Mouse (Mus musculus) erythroblast, embryonic 14.5 days (primary cell): ENCODE measurements around the gene Sar1b. TPM values are rescaled to one million over a fixed set of nuclear protein-coding genes. Genes with fewer than 3 reads are reported as not detected.
A peak's percentile ranks its signal among the peaks of the same experiment; 100 is the strongest.

Experiments
- H3K27me3 ChIP-seq: 2 replicates; pipeline ENCODE4 v1.6.1; 2012; ENCODE audit warnings: inconsistent platforms; ENCODE audit not compliant: control insufficient read depth
- H3K36me3 ChIP-seq: 2 replicates; pipeline ENCODE4 v1.6.1; 2012; ENCODE audit warnings: mild to moderate bottlenecking, inconsistent platforms; ENCODE audit not compliant: control insufficient read depth
- H3K4me1 ChIP-seq: 2 replicates; pipeline ENCODE4 v1.6.1; 2012; ENCODE audit warnings: inconsistent platforms; ENCODE audit not compliant: control insufficient read depth
- H3K4me3 ChIP-seq: replicated peaks from 2 replicates; pipeline ENCODE3; 2012; ENCODE audit warnings: moderate library complexity, mild to moderate bottlenecking, inconsistent platforms
- H3K9me3 ChIP-seq: 2 replicates; pipeline ENCODE4 v1.6.1; 2012; ENCODE audit warnings: low read length, inconsistent platforms, mixed read lengths; ENCODE audit not compliant: control insufficient read depth
- GATA1 ChIP-seq: IDR thresholded peaks from 2 replicates; pipeline ENCODE4 v1.6.1; 2012; ENCODE audit warnings: low read length, inconsistent platforms, mixed read lengths
- TAL1 ChIP-seq: IDR thresholded peaks from 3 replicates; pipeline ENCODE4 v1.6.1; 2012; ENCODE audit warnings: low read length, inconsistent platforms, mixed read lengths
- polyA plus RNA-seq: library from polyadenylated mRNA; stranded (reverse); fragments of >175 nt; gene quantifications from 2 replicates; pipeline ENCODE4 v1.2.3, GENCODE M21; 2012

The Sar1b gene
- polyA plus RNA-seq, 1 experiment, result 0.27 TPM

DNA sequence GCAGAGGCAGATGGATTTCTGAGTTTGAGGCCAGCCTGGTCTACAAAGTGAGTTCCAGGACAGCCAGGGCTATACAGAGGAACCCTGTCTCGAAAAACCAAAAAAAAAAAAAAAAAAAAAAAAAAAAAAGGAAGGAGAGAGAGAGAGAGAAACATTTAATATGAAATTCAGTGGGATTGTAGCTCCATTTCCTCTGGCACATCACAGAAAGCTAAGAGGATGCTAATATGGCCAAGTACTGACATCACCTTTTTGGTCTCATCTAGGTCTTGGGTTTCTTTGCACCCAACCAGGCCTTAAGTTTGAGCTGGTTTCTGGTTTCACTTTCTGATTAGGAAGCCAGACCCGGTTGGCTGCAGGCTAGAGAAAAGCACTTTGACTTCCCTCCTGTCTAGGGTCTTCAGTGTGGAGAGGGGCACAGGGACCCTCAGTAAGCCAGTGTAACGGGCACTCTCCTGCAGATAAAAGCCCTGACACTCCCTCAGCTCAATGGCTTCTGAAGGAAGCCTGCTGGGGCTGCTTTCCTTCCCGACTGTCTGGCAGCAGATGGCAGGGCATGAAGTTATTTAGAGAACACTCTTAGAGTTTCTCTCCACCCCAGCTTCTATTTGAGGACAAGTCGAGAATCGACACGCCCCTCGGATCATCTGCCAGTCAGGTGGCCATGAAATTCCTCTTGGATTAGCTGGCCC, 37.3 kb downstream of the Sar1b start:
- H3K9me3 ChIP-seq, result no peaks in the 10 kb centered on the region
- no peak for TF ChIP-seq TAL1
- TF ChIP-seq GATA1, result no peak
- no peaks in the 10 kb centered on the region for H3K36me3 ChIP-seq
- no peaks in the 10 kb centered on the region for H3K27me3 ChIP-seq
- H3K4me1 ChIP-seq, result peaks cover 7% of the 10 kb centered on the region
- H3K4me3 ChIP-seq, result no peak overlapping the region

DNA sequence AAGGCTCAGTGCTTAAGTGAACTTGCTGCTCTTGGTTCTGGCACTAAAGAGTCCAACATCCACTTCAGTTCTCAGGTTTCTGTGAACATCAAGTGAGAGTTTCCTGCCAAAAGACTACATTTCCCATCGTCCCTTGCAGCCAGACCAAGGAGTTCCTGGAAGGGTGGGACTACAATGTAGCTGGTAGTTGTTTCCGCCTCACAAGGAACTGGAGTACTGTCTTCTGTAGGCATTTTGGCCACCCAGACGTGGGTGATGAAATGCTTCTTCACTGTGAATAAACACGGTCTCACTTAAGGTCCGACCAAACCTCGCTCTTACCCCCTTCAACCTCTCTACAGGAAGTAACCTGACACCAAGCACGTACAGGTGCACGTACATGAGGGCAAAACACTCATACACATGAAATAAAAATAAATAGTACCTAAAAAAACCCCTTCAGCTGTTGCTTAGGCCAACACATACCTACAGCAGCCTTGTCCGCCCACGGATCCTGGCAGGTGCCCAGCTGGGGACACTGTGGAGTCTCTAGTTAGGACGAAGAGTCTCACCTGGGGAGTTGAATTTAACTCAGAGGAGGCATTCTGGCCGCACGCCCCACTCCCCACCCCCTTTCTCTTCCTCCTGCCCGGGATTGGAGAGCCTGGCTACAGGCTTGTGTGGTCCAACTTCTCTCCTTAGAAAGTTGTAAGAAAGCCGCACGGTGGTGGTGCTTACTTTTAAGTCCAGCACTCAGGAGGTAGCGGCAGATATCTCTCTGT, 41.9 kb downstream of the Sar1b start:
- Histone ChIP-seq H3K36me3 (no peaks in the 10 kb centered on the region), H3K4me1 (peaks cover 9% of the 10 kb centered on the region), H3K9me3 (no peaks in the 10 kb centered on the region), H3K27me3 (no peaks in the 10 kb centered on the region), H3K4me3 (peak overlapping the region; percentile 62)
- TF ChIP-seq TAL1, result no peak

DNA sequence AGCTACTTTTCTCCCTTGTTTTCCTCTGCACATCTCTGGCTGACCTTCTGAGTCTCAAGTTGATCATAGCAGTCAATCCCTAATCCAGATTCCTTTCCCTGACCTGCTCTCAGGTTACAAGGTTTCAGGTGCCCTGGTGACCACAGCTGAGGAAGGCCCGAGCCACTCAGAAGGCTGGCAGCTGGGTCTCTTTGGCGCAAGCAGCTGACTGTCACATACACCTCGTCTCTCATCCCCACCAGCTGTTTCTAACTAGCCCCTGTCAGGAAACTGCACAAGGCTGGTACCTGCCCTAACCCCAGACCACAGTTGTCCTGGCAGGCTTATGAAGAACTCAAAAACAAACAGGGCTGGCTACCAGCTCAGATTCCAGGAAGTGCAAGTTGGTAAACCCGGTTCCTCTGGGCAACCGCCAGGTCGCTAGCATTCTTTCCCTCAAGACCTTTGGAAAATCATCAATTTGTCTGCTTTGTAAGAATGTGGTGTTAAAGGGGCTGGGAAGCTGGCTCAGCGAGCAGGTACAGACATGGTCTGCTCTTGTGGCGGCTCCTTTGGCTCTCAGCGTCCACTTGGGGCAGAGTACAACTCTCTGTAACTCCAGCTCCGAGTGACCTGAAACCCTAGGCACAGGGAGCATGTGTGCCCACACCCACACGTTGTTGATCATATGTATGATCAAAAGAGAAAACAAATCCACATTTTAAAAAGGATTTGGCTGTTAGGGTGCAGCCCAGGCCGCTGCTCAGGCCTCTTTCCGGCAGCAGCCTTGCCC, 43.8 kb downstream of the Sar1b start:
- no peaks in the 10 kb centered on the region for H3K27me3 ChIP-seq
- 0 out of 2 replicates have a peak, but pooled peaks cover 2% of the 10 kb centered on the region for H3K9me3 ChIP-seq
- TF ChIP-seq GATA1, result no peak
- TF ChIP-seq TAL1, result no peak
- no peak overlapping the region for H3K4me3 ChIP-seq
- peaks cover 7% of the 10 kb centered on the region for H3K4me1 ChIP-seq
- no peaks in the 10 kb centered on the region for H3K36me3 ChIP-seq

DNA sequence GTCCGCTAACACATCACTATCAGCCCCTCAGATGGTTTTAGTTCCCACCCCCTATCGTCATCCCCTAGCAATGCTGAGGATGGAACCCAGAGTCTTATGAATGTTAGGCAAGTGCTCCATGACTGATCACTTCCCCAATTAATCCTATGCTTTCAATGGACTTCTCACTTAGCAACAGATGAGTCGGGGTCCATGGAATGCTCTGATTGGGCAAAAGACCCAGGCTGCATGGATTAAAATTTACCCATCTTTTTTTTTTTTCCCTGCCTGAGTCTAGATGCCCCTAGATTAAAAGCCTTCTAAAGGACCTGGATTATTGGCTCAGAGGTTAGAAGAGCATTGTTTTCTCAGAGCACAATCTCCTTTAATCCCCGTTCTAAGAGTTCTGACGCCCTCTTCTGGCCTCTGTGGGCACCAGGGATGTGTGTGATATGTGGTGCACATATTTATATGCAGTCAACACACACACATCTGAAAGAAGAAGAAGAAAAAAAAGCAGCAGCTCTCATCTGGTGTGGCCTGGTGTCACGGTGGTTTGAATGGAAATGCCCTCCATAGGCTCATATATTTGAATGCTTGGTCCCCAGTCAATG, 46.2 kb downstream of the Sar1b start:
- Histone ChIP-seq H3K9me3 (0 out of 2 replicates have a peak, but pooled peaks cover 2% of the 10 kb centered on the region), H3K36me3 (peaks cover 2% of the 10 kb centered on the region; the same call in 1 of the 2 replicates), H3K4me3 (no peak overlapping the region), H3K27me3 (no peaks in the 10 kb centered on the region), H3K4me1 (peaks cover 7% of the 10 kb centered on the region)
- TF ChIP-seq GATA1 (no peak), TAL1 (no peak)

DNA sequence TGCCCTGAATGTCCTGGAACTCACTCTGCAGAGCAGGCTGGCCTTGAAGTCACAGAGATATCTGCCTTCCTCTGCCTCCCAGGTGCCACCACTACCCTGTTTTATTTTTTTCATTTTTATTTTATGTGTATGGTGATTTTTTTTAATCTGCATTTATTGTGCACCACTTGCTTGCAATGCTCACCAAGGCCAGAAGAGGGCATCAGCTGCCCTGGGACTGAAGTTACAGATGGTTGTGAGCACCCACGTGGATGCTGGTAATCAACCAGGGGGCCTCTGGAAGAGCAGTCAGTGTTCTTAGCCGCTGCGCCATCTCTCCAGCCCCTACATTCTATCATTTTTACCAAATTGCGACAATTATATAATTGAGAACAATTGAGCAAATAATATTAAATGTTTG, 47.7 kb downstream of the Sar1b start:
- no peaks in the 10 kb centered on the region for H3K4me1 ChIP-seq
- 0 out of 2 replicates have a peak, but pooled peaks cover 2% of the 10 kb centered on the region for H3K9me3 ChIP-seq
- H3K27me3 ChIP-seq, result no peaks in the 10 kb centered on the region
- H3K4me3 ChIP-seq, result no peak overlapping the region
- peaks cover 3% of the 10 kb centered on the region; the same call in 1 of the 2 replicates for H3K36me3 ChIP-seq
- TF ChIP-seq TAL1 (no peak), GATA1 (no peak)

DNA sequence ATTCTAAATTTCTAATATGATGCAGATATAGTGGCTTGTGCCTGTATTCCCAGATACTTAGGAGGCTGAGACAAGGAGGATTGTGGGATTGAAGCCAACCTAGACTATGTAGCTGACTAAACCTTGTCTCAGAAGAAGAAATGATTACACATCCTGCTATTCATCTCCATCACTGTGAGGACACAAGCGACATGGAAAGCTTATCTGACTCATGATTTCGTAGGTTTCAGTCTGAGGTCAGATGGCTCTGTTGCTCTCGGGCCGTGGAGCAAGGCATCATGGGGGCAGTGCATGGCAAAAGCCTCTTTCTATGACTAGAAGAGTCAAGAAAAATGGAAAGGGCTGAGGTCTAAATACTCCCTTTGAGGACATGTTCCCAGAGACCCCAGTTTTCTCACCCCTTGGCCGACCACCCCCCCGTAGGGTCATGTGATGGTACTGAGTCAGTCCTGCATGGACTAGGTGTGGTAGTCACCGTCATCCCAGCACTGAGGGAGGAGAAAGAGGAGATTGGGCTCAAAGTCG, 48.6 kb downstream of the Sar1b start:
- Histone ChIP-seq H3K27me3 (no peaks in the 10 kb centered on the region), H3K9me3 (0 out of 2 replicates have a peak, but pooled peaks cover 2% of the 10 kb centered on the region), H3K4me1 (no peaks in the 10 kb centered on the region), H3K4me3 (no peak overlapping the region), H3K36me3 (peaks cover 7% of the 10 kb centered on the region)
- TF ChIP-seq TAL1 (no peak), GATA1 (no peak)

DNA sequence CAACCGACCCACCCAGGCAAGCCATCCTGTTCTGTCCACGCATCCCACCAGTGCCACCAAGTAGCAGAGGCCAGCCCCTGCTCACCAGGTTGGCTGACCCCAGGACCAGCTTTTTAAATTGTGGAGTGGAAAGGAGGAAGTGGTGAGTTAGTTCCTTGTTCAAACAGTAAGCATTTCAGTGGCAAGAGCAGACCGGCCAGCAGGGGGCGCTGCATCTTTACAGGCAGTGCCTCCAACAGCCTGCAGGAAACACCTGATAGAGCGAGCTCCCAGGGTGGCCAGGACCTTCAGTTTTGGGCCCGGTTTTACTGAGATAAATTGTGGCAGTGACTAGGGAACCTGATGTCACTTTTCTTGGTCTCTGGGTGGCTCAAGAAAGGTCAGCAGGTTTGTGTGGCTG, 54.3 kb downstream of the Sar1b start:
- Histone ChIP-seq H3K4me3 (no peak overlapping the region), H3K9me3 (no peaks in the 10 kb centered on the region), H3K27me3 (no peaks in the 10 kb centered on the region), H3K36me3 (peaks cover 39% of the 10 kb centered on the region), H3K4me1 (peaks cover 29% of the 10 kb centered on the region)
- TF ChIP-seq TAL1, result no peak
- no peak for TF ChIP-seq GATA1

DNA sequence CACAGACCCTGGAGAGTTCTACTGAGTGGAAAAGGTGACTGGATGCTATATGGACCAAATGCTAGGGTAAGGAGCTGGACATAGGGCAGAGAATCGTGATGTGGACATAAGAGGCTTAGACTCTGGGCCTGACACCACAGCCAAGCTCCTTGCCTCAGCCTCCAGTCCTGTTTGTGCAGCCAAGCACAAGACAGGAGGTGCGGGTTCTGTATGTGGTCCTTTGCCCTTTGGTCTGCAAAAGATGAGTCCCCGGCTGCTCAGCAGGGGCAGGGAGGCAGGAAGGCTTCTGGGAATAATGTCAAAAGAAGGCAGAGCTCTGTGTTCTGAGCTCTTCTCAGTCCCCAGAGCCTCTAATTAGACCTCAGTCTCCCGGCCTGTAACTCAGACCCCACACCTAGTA, 55.4 kb downstream of the Sar1b start:
- no peak overlapping the region for H3K4me3 ChIP-seq
- H3K4me1 ChIP-seq, result peaks cover 40% of the 10 kb centered on the region
- no peaks in the 10 kb centered on the region for H3K9me3 ChIP-seq
- peaks cover 45% of the 10 kb centered on the region for H3K36me3 ChIP-seq
- TF ChIP-seq TAL1 (no peak), GATA1 (no peak)
- H3K27me3 ChIP-seq, result no peaks in the 10 kb centered on the region
